Mouse (Mus musculus): ENCODE results near the gene 6430548M08Rik. TPM values are rescaled to one million over a fixed set of nuclear protein-coding genes. Genes with fewer than 3 reads are reported as not detected.
A peak's percentile ranks its signal among the peaks of the same experiment; 100 is the strongest.

Gene 6430548M08Rik
- polyA plus RNA-seq (2016; fragmentation: Nextera tagmentation; extraction: Ambion mirVana), result 12.9 and 14.1 TPM in 2 replicates

DNA sequence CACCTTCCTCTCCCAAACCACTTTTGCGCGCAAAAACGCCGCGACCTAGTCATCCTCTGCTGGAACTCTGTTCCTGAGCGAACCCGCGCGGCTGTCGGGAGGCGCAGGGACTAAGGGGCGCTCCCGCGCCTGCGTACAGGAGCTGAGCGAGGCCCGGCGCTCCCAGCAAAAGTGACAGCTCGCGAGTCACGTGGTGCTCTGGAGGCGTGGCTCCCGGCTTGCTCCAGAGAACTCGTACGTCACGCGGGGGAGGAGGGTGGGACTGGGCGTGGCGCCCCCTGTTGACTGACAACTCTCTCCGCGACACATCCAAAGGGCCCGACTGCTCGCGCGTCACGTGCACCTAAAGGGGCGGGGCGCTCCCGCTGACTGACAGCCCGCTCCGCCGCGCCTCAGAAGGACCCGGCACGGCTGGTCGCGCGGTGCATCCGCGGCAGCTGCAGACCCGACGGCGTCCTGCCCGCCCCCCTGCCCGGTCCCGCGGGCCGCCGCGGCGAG is at the start of gene 6430548M08Rik:
TSS of gene 6430548M08Rik (plus strand) at position 395 of the 498 bp plus-strand sequence.
- peaks cover 22% of the 10 kb centered on the region for H3K4me1 ChIP-seq
- peak within 1 kb of the TSS; percentile 84 for H3K4me2 ChIP-seq
- H3K9me3 ChIP-seq, result no peaks in the 10 kb centered on the region
- peak within 1 kb of the TSS; percentile 78 for H3K9ac ChIP-seq
- peaks cover 30% of the 10 kb centered on the region for H3K27me3 ChIP-seq
- under 1% methylated on average over 60 of the region's 61 CpGs for WGBS
- ATAC-seq (ENCODE audit: low FRiP score), result peak; percentile 97
- H3K36me3 ChIP-seq (replicated peaks), result no peaks in the 10 kb centered on the region
- peak within 1 kb of the TSS; percentile 89 for H3K27ac ChIP-seq
- peak within 1 kb of the TSS; percentile 71 for H3K4me3 ChIP-seq (replicated peaks)

DNA sequence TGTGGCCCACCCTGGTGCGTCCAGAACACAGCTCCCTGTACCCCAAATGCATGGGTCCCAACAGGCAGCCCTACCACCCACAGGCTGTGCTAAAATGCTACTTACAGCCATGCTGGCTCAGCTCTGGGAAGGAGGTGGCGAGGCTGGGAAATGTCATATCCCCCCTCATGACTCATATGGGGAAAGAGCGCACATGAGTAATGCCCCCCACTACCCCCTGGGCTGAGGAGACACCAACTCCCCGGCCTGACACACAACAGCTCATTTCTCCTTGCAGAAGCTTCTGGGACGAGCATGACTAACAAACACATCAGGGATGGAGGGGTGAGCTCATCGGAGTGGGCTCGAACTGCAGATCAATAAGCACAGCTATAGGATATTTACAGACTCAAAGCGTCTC is 48.3 kb upstream of the 6430548M08Rik start:
- Histone ChIP-seq H3K9ac (no peak overlapping the region), H3K4me2 (no peak overlapping the region), H3K4me1 (peaks cover 3% of the 10 kb centered on the region; the same call in 1 of the 2 replicates), H3K36me3 (replicated peaks) (no peaks in the 10 kb centered on the region), H3K4me3 (replicated peaks) (no peak overlapping the region), H3K9me3 (no peaks in the 10 kb centered on the region), H3K27me3 (no peaks in the 10 kb centered on the region), H3K27ac (no peak overlapping the region)
- 90% methylated on average over 8 of the region's 8 CpGs for WGBS
- ATAC-seq (ENCODE audit: low FRiP score), result no peak

DNA sequence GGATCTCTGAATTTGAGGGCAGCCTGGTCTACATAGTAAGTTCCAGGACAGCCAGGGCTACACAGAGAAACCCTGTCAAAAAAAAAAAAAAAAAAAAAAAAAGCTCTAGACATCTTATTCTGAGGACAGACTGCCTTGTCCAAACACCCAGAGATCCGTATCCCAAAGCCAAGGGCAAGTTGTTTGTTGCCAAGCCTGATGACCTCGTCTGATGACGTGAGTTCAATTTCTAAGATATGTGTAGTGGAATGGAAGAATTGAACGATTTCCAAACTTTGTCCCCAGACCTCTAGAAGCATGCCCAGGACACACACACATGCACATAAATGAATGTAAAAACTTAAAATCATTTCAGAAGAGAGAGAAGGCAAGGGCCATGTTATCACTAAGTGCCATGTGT is 47.7 kb upstream of the 6430548M08Rik start:
- Histone ChIP-seq H3K36me3 (replicated peaks) (no peaks in the 10 kb centered on the region), H3K9ac (no peak overlapping the region), H3K4me1 (peaks cover 3% of the 10 kb centered on the region; the same call in 1 of the 2 replicates), H3K4me3 (replicated peaks) (no peak overlapping the region), H3K9me3 (no peaks in the 10 kb centered on the region), H3K27ac (no peak overlapping the region), H3K27me3 (no peaks in the 10 kb centered on the region), H3K4me2 (no peak overlapping the region)
- WGBS, result 91% methylated on average over 4 of the region's 4 CpGs
- no peak for ATAC-seq (ENCODE audit: low FRiP score)

DNA sequence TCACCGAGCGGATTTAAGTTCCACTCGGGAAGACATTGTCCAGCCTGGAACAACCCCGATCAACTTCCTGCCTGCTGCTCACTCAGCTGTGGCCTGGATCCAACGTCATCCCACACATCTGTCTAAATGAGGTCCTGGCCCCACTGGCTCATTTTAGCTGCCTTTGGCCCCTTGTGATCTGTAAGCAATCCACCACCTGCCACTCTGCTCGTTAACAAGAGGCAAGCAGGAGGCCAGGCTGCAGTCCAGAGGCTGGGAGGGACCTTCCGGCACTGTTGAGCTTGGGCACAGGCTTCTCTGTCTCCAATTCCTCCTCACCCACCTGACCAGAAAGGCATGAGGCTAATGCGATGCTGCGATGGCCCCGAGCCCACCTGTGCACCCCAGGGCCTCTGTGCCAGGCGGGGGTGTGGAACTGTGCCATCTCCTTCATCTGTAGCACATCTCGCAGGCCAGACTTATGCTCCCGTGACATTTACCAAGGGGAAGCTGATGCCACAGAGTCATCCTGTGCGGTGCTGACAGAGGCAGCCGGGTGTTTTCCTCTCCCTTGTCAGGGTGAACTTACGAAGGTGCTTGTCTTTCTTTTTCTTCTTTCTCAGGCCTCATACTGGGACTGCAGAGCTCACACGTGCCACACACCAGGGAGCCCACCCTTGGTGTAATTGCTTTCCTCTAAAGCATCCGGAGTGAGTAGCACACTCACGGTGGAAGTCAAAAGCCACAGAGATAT is 45.9 kb upstream of the 6430548M08Rik start:
- Histone ChIP-seq H3K4me2 (no peak overlapping the region), H3K9ac (no peak overlapping the region), H3K4me3 (replicated peaks) (no peak overlapping the region), H3K4me1 (peaks cover 3% of the 10 kb centered on the region; the same call in 1 of the 2 replicates), H3K9me3 (no peaks in the 10 kb centered on the region), H3K36me3 (replicated peaks) (no peaks in the 10 kb centered on the region), H3K27me3 (no peaks in the 10 kb centered on the region), H3K27ac (no peak overlapping the region)
- no peak for ATAC-seq (ENCODE audit: low FRiP score)
- 64% methylated on average over 19 of the region's 19 CpGs for WGBS

DNA sequence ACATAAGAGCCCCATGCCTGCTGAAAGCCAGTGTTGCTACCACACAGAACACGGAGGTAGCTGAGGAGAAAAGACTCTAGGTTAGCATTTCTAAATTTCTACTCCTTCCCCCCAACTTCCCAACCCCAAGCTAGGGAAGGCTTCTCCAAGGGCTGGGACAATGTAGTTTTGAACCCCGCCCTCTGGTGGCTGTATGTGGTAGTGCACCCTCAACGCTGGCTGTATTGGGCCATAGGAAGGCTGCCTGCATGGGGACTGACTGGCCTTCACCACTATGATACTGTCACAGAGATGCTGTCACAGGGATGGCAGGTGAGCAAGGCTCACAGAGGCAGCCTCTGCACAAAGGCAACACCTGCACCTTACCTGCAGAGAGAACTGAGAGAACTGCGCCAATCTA is 42.3 kb upstream of the 6430548M08Rik start:
- peak; percentile 68; the same call in 1 of the 2 replicates for ATAC-seq (ENCODE audit: low FRiP score)
- Histone ChIP-seq H3K27me3 (peaks cover 8% of the 10 kb centered on the region; the same call in 1 of the 2 replicates), H3K4me3 (replicated peaks) (no peak overlapping the region), H3K9me3 (no peaks in the 10 kb centered on the region), H3K27ac (no peak overlapping the region), H3K4me2 (no peak overlapping the region), H3K4me1 (peaks cover 3% of the 10 kb centered on the region; the same call in 1 of the 2 replicates), H3K9ac (no peak overlapping the region), H3K36me3 (replicated peaks) (no peaks in the 10 kb centered on the region)
- WGBS, result 27% methylated on average over 4 of the region's 4 CpGs

DNA sequence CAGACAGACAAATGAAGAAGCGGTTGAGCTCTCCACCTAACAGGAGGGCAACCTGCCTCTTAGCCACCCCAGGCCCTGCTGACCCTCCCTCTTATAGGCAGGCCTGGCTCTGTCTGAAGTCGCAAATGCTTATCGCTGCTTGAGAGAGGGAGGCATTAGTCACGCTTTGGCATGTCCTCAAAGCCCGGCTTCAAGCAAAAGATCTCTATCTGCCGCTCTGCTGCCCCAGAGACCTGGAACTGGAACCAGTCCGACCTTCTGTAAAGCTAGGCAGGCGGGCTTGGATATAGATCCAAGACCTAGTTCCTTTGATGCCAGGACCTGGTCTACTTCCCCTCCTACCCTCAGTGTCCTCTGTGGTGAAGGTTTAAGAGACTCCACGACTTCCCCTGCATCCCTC is 41.7 kb upstream of the 6430548M08Rik start:
- H3K9ac ChIP-seq, result no peak overlapping the region
- H3K4me1 ChIP-seq, result peaks cover 3% of the 10 kb centered on the region; the same call in 1 of the 2 replicates
- peaks cover 8% of the 10 kb centered on the region; the same call in 1 of the 2 replicates for H3K27me3 ChIP-seq
- 80% methylated on average over 9 of the region's 9 CpGs for WGBS
- no peak overlapping the region for H3K4me3 ChIP-seq (replicated peaks)
- ATAC-seq (ENCODE audit: low FRiP score), result no peak
- H3K4me2 ChIP-seq, result no peak overlapping the region
- H3K9me3 ChIP-seq, result no peaks in the 10 kb centered on the region
- no peak overlapping the region for H3K27ac ChIP-seq
- H3K36me3 ChIP-seq (replicated peaks), result no peaks in the 10 kb centered on the region

DNA sequence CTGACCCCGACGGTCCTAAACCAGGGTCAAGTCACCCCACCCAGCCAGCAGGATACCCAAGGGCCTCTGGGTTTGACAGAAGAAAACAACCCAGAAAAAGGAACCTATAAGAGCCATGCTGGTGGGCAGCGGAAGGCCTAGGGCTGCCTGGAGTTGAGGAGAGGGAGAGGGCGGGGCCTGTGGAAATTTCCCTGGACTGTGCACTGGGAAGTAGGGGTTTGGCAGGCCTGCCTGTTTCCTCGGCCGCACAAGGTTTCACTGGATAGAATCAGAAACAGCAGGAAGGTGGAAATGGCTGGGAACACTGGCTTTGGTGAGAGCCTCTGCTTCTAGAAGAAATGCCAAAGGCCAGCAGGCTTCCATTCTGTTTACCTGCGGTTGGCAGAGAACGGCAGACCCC is 41.1 kb upstream of the 6430548M08Rik start:
- ATAC-seq (ENCODE audit: low FRiP score), result no peak
- no peak overlapping the region for H3K27ac ChIP-seq
- H3K4me2 ChIP-seq, result no peak overlapping the region
- WGBS, result 86% methylated on average over 8 of the region's 8 CpGs
- no peaks in the 10 kb centered on the region for H3K9me3 ChIP-seq
- H3K9ac ChIP-seq, result no peak overlapping the region
- peaks cover 3% of the 10 kb centered on the region; the same call in 1 of the 2 replicates for H3K4me1 ChIP-seq
- peaks cover 8% of the 10 kb centered on the region; the same call in 1 of the 2 replicates for H3K27me3 ChIP-seq
- H3K4me3 ChIP-seq (replicated peaks), result no peak overlapping the region
- no peaks in the 10 kb centered on the region for H3K36me3 ChIP-seq (replicated peaks)

DNA sequence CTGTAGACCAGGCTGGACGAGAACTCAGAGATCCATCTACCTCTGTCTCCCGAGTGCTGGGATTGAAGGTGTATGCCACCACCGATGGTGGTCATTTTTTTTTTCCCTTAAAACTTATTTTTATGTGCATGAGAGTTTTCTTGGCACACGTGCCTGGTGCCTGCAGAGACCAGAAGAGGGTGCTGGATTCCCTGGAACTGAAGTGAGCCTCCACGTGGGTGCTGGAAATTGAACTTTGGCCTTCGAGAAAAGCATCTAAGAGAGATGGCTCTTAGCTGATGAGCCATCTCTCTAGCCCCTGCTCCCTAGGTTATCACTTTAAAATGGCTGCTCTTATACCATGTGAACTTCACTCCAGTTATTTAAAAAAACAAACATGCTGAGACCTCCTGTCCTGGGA is 39.4 kb upstream of the 6430548M08Rik start:
- H3K27ac ChIP-seq, result no peak overlapping the region
- ATAC-seq (ENCODE audit: low FRiP score), result no peak
- no peaks in the 10 kb centered on the region for H3K36me3 ChIP-seq (replicated peaks)
- WGBS, result 74% methylated on average over 6 of the region's 6 CpGs
- H3K9ac ChIP-seq, result no peak overlapping the region
- no peak overlapping the region for H3K4me2 ChIP-seq
- H3K4me3 ChIP-seq (replicated peaks), result no peak overlapping the region
- H3K27me3 ChIP-seq, result peaks cover 8% of the 10 kb centered on the region; the same call in 1 of the 2 replicates
- no peaks in the 10 kb centered on the region for H3K9me3 ChIP-seq
- H3K4me1 ChIP-seq, result no peaks in the 10 kb centered on the region

DNA sequence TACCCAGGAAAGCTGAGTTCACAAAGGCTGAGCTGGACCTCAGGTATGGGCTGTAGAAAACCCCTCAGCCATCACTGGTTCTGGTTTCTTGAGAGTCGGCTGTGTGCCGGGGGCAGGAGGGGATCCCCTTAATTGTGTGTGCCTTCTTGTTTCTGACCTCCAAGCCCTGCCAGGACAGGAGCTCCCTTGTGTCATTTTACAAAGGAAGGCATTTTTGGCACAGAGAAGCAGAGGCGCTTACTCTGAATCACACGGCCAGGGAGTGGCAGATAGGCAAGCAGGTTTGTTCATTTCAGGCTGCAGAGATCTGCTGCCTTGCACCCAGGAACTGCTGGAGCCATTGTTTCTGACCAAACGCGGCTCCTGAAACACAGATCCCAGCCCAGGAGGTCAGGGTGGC is 38.6 kb upstream of the 6430548M08Rik start:
- Histone ChIP-seq H3K4me1 (no peaks in the 10 kb centered on the region), H3K4me2 (no peak overlapping the region), H3K4me3 (replicated peaks) (no peak overlapping the region), H3K9ac (no peak overlapping the region), H3K9me3 (no peaks in the 10 kb centered on the region), H3K36me3 (replicated peaks) (no peaks in the 10 kb centered on the region), H3K27ac (no peak overlapping the region), H3K27me3 (peaks cover 8% of the 10 kb centered on the region; the same call in 1 of the 2 replicates)
- 41% methylated on average over 6 of the region's 6 CpGs for WGBS
- no peak for ATAC-seq (ENCODE audit: low FRiP score)

DNA sequence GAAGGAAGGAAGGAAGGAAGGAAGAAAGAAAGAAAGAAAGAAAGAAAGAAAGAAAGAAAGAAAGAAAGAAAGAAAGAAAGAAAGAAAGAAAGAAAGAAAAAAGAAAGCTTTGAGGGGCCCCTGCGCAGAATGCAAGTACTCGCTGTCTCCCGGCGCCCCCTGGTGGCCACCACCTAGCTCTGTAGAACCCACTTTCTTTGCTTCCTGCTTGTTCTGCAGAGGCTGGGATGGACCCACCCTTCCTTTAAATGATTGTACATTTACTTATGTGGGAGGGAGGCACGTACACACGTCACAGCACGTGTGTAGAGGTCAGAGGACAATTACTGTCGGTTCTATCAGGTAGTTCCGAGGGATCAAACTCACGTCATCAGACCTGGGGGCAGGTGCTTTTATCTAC is 35.9 kb upstream of the 6430548M08Rik start:
- Histone ChIP-seq H3K4me1 (no peaks in the 10 kb centered on the region), H3K9ac (no peak overlapping the region), H3K27ac (no peak overlapping the region), H3K9me3 (no peaks in the 10 kb centered on the region), H3K4me2 (no peak overlapping the region), H3K36me3 (replicated peaks) (peaks cover 25% of the 10 kb centered on the region), H3K4me3 (replicated peaks) (no peak overlapping the region), H3K27me3 (peaks cover 8% of the 10 kb centered on the region; the same call in 1 of the 2 replicates)
- ATAC-seq (ENCODE audit: low FRiP score), result peak; percentile 63
- 17% methylated on average over 10 of the region's 10 CpGs for WGBS

DNA sequence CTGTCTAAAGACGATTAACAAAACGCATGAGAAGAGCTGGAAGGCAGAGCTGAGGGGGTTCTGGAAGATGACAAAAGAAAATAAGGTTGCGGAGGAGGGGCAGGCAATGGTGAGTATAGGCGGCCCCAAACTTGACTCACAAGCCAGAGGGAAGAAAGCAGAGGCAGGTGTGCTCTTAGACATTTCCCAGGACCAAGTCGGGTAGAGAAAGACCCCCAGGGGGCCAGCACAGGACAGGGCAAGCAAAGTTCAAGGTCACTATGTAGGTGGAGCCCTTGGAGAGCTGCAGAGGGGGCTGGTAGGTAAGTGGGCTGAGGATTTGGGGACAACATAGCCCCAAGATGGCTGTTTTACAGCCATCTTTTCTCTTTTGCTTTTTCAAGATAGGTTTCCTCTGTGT is 34.6 kb upstream of the 6430548M08Rik start:
- no peak overlapping the region for H3K4me3 ChIP-seq (replicated peaks)
- no peaks in the 10 kb centered on the region for H3K9me3 ChIP-seq
- no peak overlapping the region for H3K4me2 ChIP-seq
- H3K27me3 ChIP-seq, result peaks cover 8% of the 10 kb centered on the region; the same call in 1 of the 2 replicates
- H3K27ac ChIP-seq, result no peak overlapping the region
- ATAC-seq (ENCODE audit: low FRiP score), result no peak
- H3K9ac ChIP-seq, result no peak overlapping the region
- peaks cover 34% of the 10 kb centered on the region for H3K36me3 ChIP-seq (replicated peaks)
- no peaks in the 10 kb centered on the region for H3K4me1 ChIP-seq
- WGBS, result 66% methylated on average over 5 of the region's 5 CpGs

DNA sequence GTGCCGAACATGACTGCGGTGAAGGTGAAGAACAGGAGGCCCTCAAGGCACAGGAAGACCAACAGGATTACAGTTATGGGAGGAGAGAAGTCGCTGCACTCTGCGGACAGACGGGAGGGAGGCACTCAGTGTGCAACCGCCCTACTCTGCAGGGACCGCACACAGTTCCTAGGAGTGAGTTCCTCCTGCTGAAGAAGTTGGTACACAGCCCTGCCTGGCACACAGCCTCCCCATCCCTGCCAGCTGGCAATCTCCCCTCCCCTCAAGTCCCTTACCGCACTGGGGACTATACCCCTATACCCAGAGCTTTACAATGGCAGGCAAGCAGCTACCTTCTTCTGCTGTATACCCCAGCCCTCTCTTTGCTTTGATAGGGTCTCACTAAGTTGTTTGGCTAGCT is 30.7 kb upstream of the 6430548M08Rik start:
- Histone ChIP-seq H3K27ac (no peak overlapping the region), H3K9ac (no peak overlapping the region), H3K27me3 (no peaks in the 10 kb centered on the region), H3K4me1 (no peaks in the 10 kb centered on the region), H3K36me3 (replicated peaks) (peaks cover 70% of the 10 kb centered on the region), H3K9me3 (no peaks in the 10 kb centered on the region), H3K4me2 (no peak overlapping the region), H3K4me3 (replicated peaks) (no peak overlapping the region)
- 93% methylated on average over 8 of the region's 8 CpGs for WGBS
- ATAC-seq (ENCODE audit: low FRiP score), result no peak

DNA sequence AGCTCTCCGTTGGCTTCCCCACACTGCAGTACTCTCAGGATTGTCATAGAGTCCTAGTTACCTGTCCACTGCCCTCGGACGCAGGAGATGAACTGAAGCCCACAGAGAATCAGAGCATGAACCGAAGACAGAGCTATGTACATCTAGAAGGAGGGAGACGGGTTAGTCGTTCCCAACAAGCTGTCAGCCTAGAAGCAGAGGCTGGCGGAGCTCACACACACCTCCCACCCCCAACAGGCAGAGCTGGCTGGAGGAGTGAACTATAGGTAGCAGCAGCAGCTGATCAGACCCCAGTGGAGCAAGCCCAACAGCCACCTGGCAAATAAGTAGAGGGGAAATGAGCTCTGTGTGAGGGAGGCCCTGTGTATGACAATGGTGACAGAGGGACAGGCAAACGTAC is 29.2 kb upstream of the 6430548M08Rik start:
- Histone ChIP-seq H3K4me1 (no peaks in the 10 kb centered on the region), H3K4me3 (replicated peaks) (no peak overlapping the region), H3K36me3 (replicated peaks) (peaks cover 79% of the 10 kb centered on the region), H3K9me3 (no peaks in the 10 kb centered on the region), H3K4me2 (no peak overlapping the region), H3K27ac (no peak overlapping the region), H3K27me3 (no peaks in the 10 kb centered on the region), H3K9ac (no peak overlapping the region)
- ATAC-seq (ENCODE audit: low FRiP score), result no peak
- WGBS, result 93% methylated on average over 8 of the region's 8 CpGs

Data from forebrain, embryonic 12.5 days (tissue).